Mouse (Mus musculus): ENCODE results near the gene Rasl2-9. TPM values are rescaled to one million over a fixed set of nuclear protein-coding genes. Genes with fewer than 3 reads are reported as not detected.

The Rasl2-9 gene
- polyA plus RNA-seq, 1 experiment from 2014 or later, result 0.79 TPM

- no peaks in the 10 kb centered on the region for H3K4me1 ChIP-seq (replicated peaks; ENCODE audit: insufficient read depth, low read length)
- no peak for DNase-seq (ENCODE audit: low spot score)
- no peak overlapping the region for H3K27ac ChIP-seq
- no peaks in the 10 kb centered on the region for H3K27me3 ChIP-seq (ENCODE audit: insufficient read depth, low read length)
- ATAC-seq (replicated peaks; ENCODE audit: low FRiP score, low read depth), result no peak
- 82% methylated on average over 2 of the region's 2 CpGs for WGBS
- peaks cover 50% of the 10 kb centered on the region for H3K36me3 ChIP-seq (ENCODE audit: insufficient read depth, low read length)
- no peak overlapping the region for H3K4me2 ChIP-seq (ENCODE audit: low read length)
- H3K9ac ChIP-seq (ENCODE audit: low read depth, low read length), result no peak overlapping the region
- H3K4me3 ChIP-seq (replicated peaks; ENCODE audit: low read depth, low read length), result no peak overlapping the region
- no peak for TF ChIP-seq CTCF (IDR thresholded peaks at IDR 0.05; ENCODE audit: low read depth)
- no peaks in the 10 kb centered on the region for H3K9me3 ChIP-seq (replicated peaks; ENCODE audit: low read length)
These were observed 48.8 kb downstream of the Rasl2-9 start for GRCm38 (mm10) chr7:5076931-5077330.

- DNase-seq (ENCODE audit: low spot score), result no peak
- Histone ChIP-seq H3K27ac (no peak overlapping the region), H3K9me3 (replicated peaks; ENCODE audit: low read length) (no peaks in the 10 kb centered on the region), H3K4me1 (replicated peaks; ENCODE audit: insufficient read depth, low read length) (no peaks in the 10 kb centered on the region), H3K4me2 (ENCODE audit: low read length) (no peak overlapping the region), H3K9ac (ENCODE audit: low read depth, low read length) (no peak overlapping the region), H3K4me3 (replicated peaks; ENCODE audit: low read depth, low read length) (no peak overlapping the region), H3K27me3 (ENCODE audit: insufficient read depth, low read length) (no peaks in the 10 kb centered on the region), H3K36me3 (ENCODE audit: insufficient read depth, low read length) (peaks cover 68% of the 10 kb centered on the region)
- no peak for ATAC-seq (replicated peaks; ENCODE audit: low FRiP score, low read depth)
- 91% methylated on average over 5 of the region's 5 CpGs for WGBS
- TF ChIP-seq CTCF (IDR thresholded peaks at IDR 0.05; ENCODE audit: low read depth), result no peak
These were observed 50.8 kb downstream of the Rasl2-9 start for GRCm38 (mm10) chr7:5074984-5075383.

Small RNA genes lying within 50 kb of the gene (microRNA-seq; reads per million reads assigned to microRNA genes)
- gene Gm26217, result not detected

Other genes with a start within 250 kb of the Rasl2-9 start
- gene Isoc2a, start 248.8 kb downstream of the Rasl2-9 start, polyA plus RNA-seq (2015; fragmentation: Nextera tagmentation; extraction: Ambion mirVana), result 0.72 and 0.77 TPM in 2 replicates
- gene Gm36210, start 219.4 kb downstream of the Rasl2-9 start, polyA plus RNA-seq (2015; fragmentation: Nextera tagmentation; extraction: Ambion mirVana), result not detected in 2 replicates
- 3.5 and 3.9 TPM in 2 replicates for gene Zfp628, start 210.7 kb downstream of the Rasl2-9 start, polyA plus RNA-seq (2015; fragmentation: Nextera tagmentation; extraction: Ambion mirVana)
- 2.1 and 2.6 TPM in 2 replicates for gene Nat14, start 203.9 kb downstream of the Rasl2-9 start, polyA plus RNA-seq (2015; fragmentation: Nextera tagmentation; extraction: Ambion mirVana)
- 0.91 and 1.1 TPM in 2 replicates for gene Ssc5d, start 200.2 kb downstream of the Rasl2-9 start, polyA plus RNA-seq (2015; fragmentation: Nextera tagmentation; extraction: Ambion mirVana)
- 0.12 and 0.13 TPM in 2 replicates for gene Sbk2, start 161.5 kb downstream of the Rasl2-9 start, polyA plus RNA-seq (2015; fragmentation: Nextera tagmentation; extraction: Ambion mirVana)
- 0.05 TPM in 1 of 2 replicates, not detected in the other for gene Sbk3, start 154.8 kb downstream of the Rasl2-9 start, polyA plus RNA-seq (2015; fragmentation: Nextera tagmentation; extraction: Ambion mirVana)
- gene Zfp579, start 129.8 kb downstream of the Rasl2-9 start, polyA plus RNA-seq (2015; fragmentation: Nextera tagmentation; extraction: Ambion mirVana), result 21.2 and 21.3 TPM in 2 replicates
- gene Zfp524, start 111.5 kb downstream of the Rasl2-9 start, polyA plus RNA-seq (2015; fragmentation: Nextera tagmentation; extraction: Ambion mirVana), result 12.8 and 14.1 TPM in 2 replicates
- gene Fiz1, start 111.3 kb downstream of the Rasl2-9 start, polyA plus RNA-seq (2015; fragmentation: Nextera tagmentation; extraction: Ambion mirVana), result 30.4 and 31.8 TPM in 2 replicates
- gene Gm44973, start 110.5 kb downstream of the Rasl2-9 start, polyA plus RNA-seq (2015; fragmentation: Nextera tagmentation; extraction: Ambion mirVana), result 4.7 and 5.7 TPM in 2 replicates
- 4.7 and 5.6 TPM in 2 replicates for gene Zfp865, start 105.6 kb downstream of the Rasl2-9 start, polyA plus RNA-seq (2015; fragmentation: Nextera tagmentation; extraction: Ambion mirVana)
- gene Ccdc106, start 105.4 kb downstream of the Rasl2-9 start, polyA plus RNA-seq (2015; fragmentation: Nextera tagmentation; extraction: Ambion mirVana), result 22.7 and 23.5 TPM in 2 replicates
- gene 4632433K11Rik, start 91.8 kb downstream of the Rasl2-9 start, polyA plus RNA-seq (2015; fragmentation: Nextera tagmentation; extraction: Ambion mirVana), result not detected in 2 replicates
- 5.7 and 6.6 TPM in 2 replicates for gene Zfp784, start 87.5 kb downstream of the Rasl2-9 start, polyA plus RNA-seq (2015; fragmentation: Nextera tagmentation; extraction: Ambion mirVana)
- 48.7 and 54.0 TPM in 2 replicates for gene Zfp580, start 74.4 kb downstream of the Rasl2-9 start, polyA plus RNA-seq (2015; fragmentation: Nextera tagmentation; extraction: Ambion mirVana)
- 95.0 and 103 TPM in 2 replicates for gene U2af2, start 63.8 kb downstream of the Rasl2-9 start, polyA plus RNA-seq (2015; fragmentation: Nextera tagmentation; extraction: Ambion mirVana)
- gene Epn1, start 45.7 kb downstream of the Rasl2-9 start, polyA plus RNA-seq (2015; fragmentation: Nextera tagmentation; extraction: Ambion mirVana), result 58.4 and 61.7 TPM in 2 replicates
- gene Rfpl4, start 9.0 kb downstream of the Rasl2-9 start, polyA plus RNA-seq (2015; fragmentation: Nextera tagmentation; extraction: Ambion mirVana), result not detected in 2 replicates
- not detected in 2 replicates for gene Vmn1r55, start 23.7 kb upstream of the Rasl2-9 start, polyA plus RNA-seq (2015; fragmentation: Nextera tagmentation; extraction: Ambion mirVana)
- gene Vmn1r56, start 70.8 kb upstream of the Rasl2-9 start, polyA plus RNA-seq (2015; fragmentation: Nextera tagmentation; extraction: Ambion mirVana), result not detected in 2 replicates
- gene Vmn1r57, start 92.5 kb upstream of the Rasl2-9 start, polyA plus RNA-seq (2015; fragmentation: Nextera tagmentation; extraction: Ambion mirVana), result not detected in 2 replicates
- gene Gm5065, start 224.6 kb upstream of the Rasl2-9 start, polyA plus RNA-seq (2015; fragmentation: Nextera tagmentation; extraction: Ambion mirVana), result not detected in 2 replicates
- not detected in 2 replicates for gene Nlrp2, start 225.1 kb upstream of the Rasl2-9 start, polyA plus RNA-seq (2015; fragmentation: Nextera tagmentation; extraction: Ambion mirVana)

Measured in kidney, postnatal 0 days (tissue).